Mouse (Mus musculus): ENCODE measurements around the gene Rnf40.

GRCm38 (mm10) chr7:127588011-127588871 lies at the start of gene Rnf40, which contains the start of gene Ccdc189:
- TF ChIP-seq CTCF (IDR thresholded peaks at IDR 0.05 in 2 of 3, conservative IDR thresholded peaks at IDR 0.05 in 1 of 3; ENCODE audit: control insufficient read depth in 1 of 3, insufficient read depth in 1 of 3, low read depth in 2 of 3, low read length in 3 of 3, poor library complexity in 1 of 3, severe bottlenecking in 1 of 3): no peak
- no peak for TF ChIP-seq JUND (IDR thresholded peaks at IDR 0.05; ENCODE audit: low read depth, low read length)
- TF ChIP-seq EP300 (IDR thresholded peaks at IDR 0.05; ENCODE audit: low read depth in 1 of 2, low read length in 2 of 2): no peak
- peak; percentile 41 to 68 for TF ChIP-seq POLR2A (IDR thresholded peaks at IDR 0.05; ENCODE audit: control insufficient read depth in 1 of 2, insufficient read depth in 1 of 2, low read depth in 1 of 2, low read length in 2 of 2, poor library complexity in 1 of 2)
- TF ChIP-seq MAFK (IDR thresholded peaks at IDR 0.05; ENCODE audit: borderline replicate concordance, low read depth, low read length): no peak
- TF ChIP-seq HCFC1 (IDR thresholded peaks at IDR 0.05; ENCODE audit: low read depth, low read length): peak; percentile 87
- TF ChIP-seq USF1 (IDR thresholded peaks at IDR 0.05; ENCODE audit: low read depth, low read length): peak; percentile 75
- no peak for TF ChIP-seq GATA1 (IDR thresholded peaks at IDR 0.05; ENCODE audit: low read depth, low read length)
- no peak for TF ChIP-seq RCOR1 (IDR thresholded peaks at IDR 0.05; ENCODE audit: low read depth, low read length)
